Mouse (Mus musculus) urinary bladder, postnatal 36 days (tissue): ENCODE data around the gene Cacna2d1.

Experiments used
- DNase-seq, 2 experiments: peaks; one replicate each; pipeline ENCODE4 v3.0.0; 2022; ENCODE audit warnings: low spot score in 2 of 2, mixed read lengths in 1 of 2

Cacna2d1 gene

DNA sequence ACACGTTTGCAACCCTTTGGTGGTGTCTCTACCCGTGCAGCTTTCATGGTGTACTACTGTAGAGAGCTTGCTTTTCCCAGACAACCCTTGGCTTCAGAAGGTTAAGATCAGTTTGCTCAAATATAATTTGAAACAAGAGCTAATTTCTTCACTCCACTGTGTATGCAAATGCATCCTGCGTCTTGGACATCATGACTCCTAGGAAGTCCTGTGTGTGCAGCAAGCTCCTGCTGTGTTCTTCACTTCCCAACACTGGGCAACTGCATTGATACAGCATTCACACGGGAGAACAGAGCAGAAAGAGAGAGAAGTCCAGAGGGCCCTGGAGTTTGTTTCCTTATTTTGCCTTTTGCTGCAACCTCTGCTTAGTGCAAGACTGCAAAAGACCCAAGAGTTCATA is 48.1 kb downstream of the Cacna2d1 start:
- DNase-seq, result no peak

GRCm38 (mm10) chr5:15983354-15983753 is 48.9 kb downstream of the Cacna2d1 start:
- DNase-seq, result no peak

GRCm38 (mm10) chr5:15985228-15985858 is 50.9 kb downstream of the Cacna2d1 start:
- no peak for DNase-seq

GRCm38 (mm10) chr5:15985901-15986300 is 51.4 kb downstream of the Cacna2d1 start:
- no peak for DNase-seq

GRCm38 (mm10) chr5:15991428-15992139 is 57.1 kb downstream of the Cacna2d1 start:
- DNase-seq, result no peak

GRCm38 (mm10) chr5:15993252-15993944 is 58.9 kb downstream of the Cacna2d1 start:
- no peak for DNase-seq

- no peak for DNase-seq
Observed at GRCm38 (mm10) chr5:15997190-15997589, 62.7 kb downstream of the Cacna2d1 start.

DNA sequence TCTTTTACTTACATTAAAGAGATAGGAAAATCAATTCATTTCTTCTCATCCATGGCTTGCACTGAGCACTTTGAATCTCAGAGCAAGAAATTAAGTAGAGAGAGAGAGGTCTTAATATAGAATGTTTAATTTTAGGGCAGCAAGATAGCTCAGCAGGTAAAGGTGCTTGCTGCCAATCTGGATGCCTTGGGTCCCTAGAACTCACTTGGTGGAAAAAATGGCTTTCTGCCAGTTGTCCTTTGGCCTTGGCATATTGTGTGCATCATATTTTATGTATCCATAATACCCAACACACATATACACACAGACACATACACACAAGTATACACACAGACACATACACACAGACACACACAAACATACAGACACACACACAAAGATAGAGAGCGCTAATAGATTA is 63.3 kb downstream of the Cacna2d1 start:
- DNase-seq, result no peak

GRCm38 (mm10) chr5:16000917-16001316 is 66.4 kb downstream of the Cacna2d1 start:
- no peak for DNase-seq

GRCm38 (mm10) chr5:16002431-16003063 is 68.1 kb downstream of the Cacna2d1 start:
- DNase-seq, result no peak

DNA sequence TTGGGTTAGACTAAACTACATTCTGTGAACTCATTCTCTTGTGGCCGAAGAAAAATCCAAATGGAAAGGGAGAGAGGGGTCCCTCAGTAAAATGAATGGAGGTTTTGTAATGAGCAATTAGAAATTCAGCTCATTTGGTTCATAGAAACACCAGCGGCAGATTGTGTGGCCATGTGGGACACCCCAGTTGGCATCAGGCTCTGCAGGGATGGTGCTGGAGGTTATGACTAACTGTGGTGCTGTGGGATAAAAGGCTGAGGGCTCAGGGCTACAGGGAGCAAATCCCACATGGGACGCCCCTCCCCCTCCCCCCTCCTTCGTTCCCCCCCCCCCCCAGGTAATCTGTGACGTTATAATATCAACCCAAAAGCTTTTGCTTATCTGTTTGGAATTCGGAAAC is 69.8 kb downstream of the Cacna2d1 start:
- no peak for DNase-seq

DNA sequence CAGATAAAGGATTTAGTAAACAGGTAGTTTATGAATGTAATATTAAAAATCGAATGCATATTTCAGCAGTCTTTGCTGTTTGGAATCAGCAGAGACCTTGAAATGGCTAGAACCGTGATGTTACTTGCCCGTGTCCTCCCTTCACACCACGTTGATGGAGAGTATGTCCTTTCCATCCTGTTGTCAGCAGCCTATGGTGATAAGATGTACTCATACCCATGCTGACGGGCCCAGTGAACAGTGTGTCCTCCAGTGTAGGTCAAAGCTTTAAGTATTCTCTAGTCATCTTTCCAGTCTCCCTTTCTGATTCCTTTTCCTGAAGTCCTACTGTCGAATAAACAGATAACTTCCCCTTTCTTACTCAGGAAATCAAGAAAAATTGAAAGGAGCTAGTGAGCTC is 72.5 kb downstream of the Cacna2d1 start:
- DNase-seq, result no peak

GRCm38 (mm10) chr5:16013649-16014048 is 79.2 kb downstream of the Cacna2d1 start:
- DNase-seq, result no peak

- no peak for DNase-seq
Observed at GRCm38 (mm10) chr5:16014392-16014791, 79.9 kb downstream of the Cacna2d1 start.

- no peak for DNase-seq
Observed at GRCm38 (mm10) chr5:16024626-16025417, 90.3 kb downstream of the Cacna2d1 start.

- DNase-seq, result no peak
Observed at GRCm38 (mm10) chr5:16028881-16029280, 94.4 kb downstream of the Cacna2d1 start.

DNA sequence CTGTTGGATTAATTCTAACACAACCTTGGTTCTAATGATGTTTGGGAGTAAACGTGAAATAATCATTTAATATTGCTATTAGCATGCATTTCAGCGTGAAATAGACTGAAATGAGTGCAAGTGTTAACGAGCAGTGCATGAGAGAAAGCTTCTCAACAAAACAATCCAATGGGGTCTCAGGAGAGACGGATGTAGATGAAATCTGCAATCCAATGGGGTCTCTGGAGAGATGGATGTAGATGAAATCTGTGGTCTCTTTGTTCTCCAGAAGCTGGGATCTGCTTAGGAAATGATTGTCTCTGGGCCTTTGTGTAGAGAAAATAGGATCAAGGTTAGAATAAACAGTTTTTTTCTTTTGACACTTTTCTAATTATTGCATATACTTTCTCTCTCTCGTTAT is 95.0 kb downstream of the Cacna2d1 start:
- no peak for DNase-seq

DNA sequence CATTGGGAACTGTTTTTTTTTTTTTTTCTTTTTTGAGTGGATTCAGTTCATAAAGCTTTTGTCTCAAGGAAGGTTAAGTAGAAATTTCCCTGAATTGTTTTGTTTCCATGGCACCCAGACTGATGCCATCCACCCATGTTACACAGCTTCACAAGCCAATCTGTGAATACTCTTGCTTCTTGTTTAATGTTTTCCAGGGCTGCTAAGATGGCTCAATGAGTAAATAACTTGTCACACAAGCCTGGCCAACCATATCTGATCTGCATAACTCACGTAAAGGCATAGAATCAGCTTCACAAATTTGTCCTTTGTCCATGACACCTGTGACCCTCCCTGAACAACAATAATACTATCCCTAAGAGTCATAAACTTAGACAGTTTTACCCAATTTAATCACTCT is 99.1 kb downstream of the Cacna2d1 start:
- DNase-seq, result no peak

- no peak for DNase-seq
Observed at GRCm38 (mm10) chr5:16035259-16035658, 100.8 kb downstream of the Cacna2d1 start.

- no peak for DNase-seq
Observed at GRCm38 (mm10) chr5:16045147-16045878, 110.8 kb downstream of the Cacna2d1 start.
